Mouse (Mus musculus) forebrain, embryonic 12.5 days (tissue): ENCODE data around the gene Itpkc. TPM values are rescaled to one million over a fixed set of nuclear protein-coding genes. Genes with fewer than 3 reads are reported as not detected.

Experiments
- ATAC-seq: fragments of 200-750 bp; cut with Nextera tagmentation; 2 replicates; pipeline ENCODE4 v1.8.0; 2017; ENCODE audit warnings: moderate TSS enrichment; ENCODE audit not compliant: low FRiP score
- H3K27ac ChIP-seq: fragments of 300-500 bp; sonication (generic); 2 replicates; pipeline ENCODE4 v1.5.1; 2016; ENCODE audit warnings: mild to moderate bottlenecking
- H3K27me3 ChIP-seq: fragments of 300-500 bp; sonication (generic); 2 replicates; pipeline ENCODE4 v1.6.1; 2016; ENCODE audit warnings: mild to moderate bottlenecking
- H3K36me3 ChIP-seq: fragments of 300-500 bp; sonication (generic); replicated peaks from 2 replicates; pipeline ENCODE4 v1.6.1; 2016; ENCODE audit warnings: mild to moderate bottlenecking
- H3K4me1 ChIP-seq: fragments of 300-500 bp; sonication (generic); 2 replicates; pipeline ENCODE4 v1.6.1; 2016
- H3K4me2 ChIP-seq: fragments of 300-500 bp; sonication (generic); 2 replicates; pipeline ENCODE4 v1.6.1; 2016; ENCODE audit warnings: mild to moderate bottlenecking, moderate library complexity
- H3K4me3 ChIP-seq: fragments of 300-500 bp; sonication (generic); replicated peaks from 2 replicates; pipeline ENCODE4 v1.5.1; 2016; ENCODE audit warnings: mild to moderate bottlenecking
- H3K9ac ChIP-seq: fragments of 300-500 bp; sonication (generic); 2 replicates; pipeline ENCODE4 v1.6.1; 2016; ENCODE audit warnings: mild to moderate bottlenecking
- H3K9me3 ChIP-seq: fragments of 300-500 bp; sonication (generic); 2 replicates; pipeline ENCODE4 v1.6.1; 2016
- WGBS: fragments of 180-500 bp; shearing (Covaris S2); methylation state at CpG from one replicate; pipeline ENCODE4 v1.1.7; 2016; 5-methylcytosine and 5-hydroxymethylcytosine counted together
- polyA plus RNA-seq: library from polyadenylated mRNA; unstranded; fragments of >200 nt; fragmentation: Nextera tagmentation; extraction: Ambion mirVana; gene quantifications from 2 replicates; pipeline ENCODE4 v1.2.1, GENCODE M21; 2016

The Itpkc gene
- polyA plus RNA-seq, 1 experiment from 2014 or later, result 7.5 TPM

DNA sequence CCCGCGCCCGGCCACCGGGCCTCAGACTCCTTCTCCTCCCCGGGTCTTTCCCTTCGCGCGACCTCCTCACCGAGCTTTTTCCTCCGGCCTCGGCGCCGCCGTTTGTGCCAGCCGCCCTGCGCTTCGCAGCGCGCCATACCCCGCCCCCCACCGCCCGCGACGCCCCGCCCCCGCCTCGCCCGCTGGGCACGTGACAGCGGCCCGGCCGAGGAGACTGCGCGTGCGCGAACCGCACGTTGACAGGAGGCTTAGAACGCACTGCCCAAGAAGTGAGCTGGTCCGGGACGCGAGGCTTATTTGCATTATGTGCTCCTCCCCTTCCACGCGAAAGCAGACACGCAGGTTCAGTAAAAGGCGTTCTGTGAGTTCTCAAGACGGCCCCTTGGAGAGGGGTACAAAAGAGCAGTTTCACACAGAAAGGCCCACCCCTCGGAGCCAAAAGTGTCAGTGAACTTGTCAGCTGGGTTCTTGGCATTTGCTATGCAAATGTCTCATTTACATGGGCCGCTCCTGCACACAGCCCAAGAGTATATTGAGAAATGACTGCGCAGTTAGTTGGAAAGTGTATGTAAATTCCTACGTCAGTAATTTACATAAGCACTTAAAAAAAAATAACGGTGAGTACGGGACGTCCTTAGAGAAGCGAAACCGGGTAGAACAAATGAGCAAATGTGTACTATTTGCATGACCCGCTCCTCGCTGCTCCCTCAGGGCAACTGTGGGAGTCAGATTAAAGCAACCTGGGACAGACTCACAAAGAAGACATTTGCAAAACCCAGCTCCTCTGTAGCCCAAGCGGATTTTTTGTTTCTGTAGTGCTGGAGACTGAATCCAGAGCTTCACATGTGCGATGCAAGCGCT, 61.6 kb downstream of the Itpkc start, which contains the start of gene Egln2:
Gene Egln2 (minus strand): TSS at position 189 of the 861 bp plus-strand sequence.
- Histone ChIP-seq H3K36me3 (peaks cover 42% of the 10 kb centered on the region), H3K9ac (peak within 1 kb of the TSS; percentile 76), H3K9me3 (no peaks in the 10 kb centered on the region), H3K27me3 (no peaks in the 10 kb centered on the region), H3K4me1 (peaks cover 49% of the 10 kb centered on the region), H3K4me2 (peak within 1 kb of the TSS; percentile 86), H3K27ac (peak within 1 kb of the TSS; percentile 99), H3K4me3 (peak within 1 kb of the TSS; percentile 73)
- 2% methylated on average over 58 of the region's 61 CpGs for WGBS
- ATAC-seq, result peak; percentile 88

DNA sequence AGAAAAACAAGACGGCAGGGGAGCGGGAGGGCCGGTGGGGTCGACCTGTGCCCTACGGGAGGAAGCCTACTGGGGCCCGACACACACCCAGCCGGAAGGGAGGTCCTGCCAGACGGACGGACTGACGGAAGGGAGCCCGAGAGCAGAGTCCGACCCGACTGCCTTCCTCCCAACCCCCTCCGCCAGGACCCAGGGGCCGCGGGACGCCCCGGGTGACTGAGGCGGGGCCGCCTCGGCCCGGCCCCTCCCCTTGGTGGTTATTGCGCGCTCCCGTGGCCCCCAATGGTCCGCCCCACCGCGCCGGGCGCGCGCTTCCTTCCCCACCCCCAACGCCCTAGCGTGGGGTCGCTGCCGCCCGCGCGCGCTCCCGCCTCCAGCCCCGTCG, 62.2 kb downstream of the Itpkc start:
- WGBS, result under 1% methylated on average over 39 of the region's 43 CpGs
- peaks cover 40% of the 10 kb centered on the region for H3K36me3 ChIP-seq
- ATAC-seq, result peak; percentile 69
- no peaks in the 10 kb centered on the region for H3K27me3 ChIP-seq
- H3K4me1 ChIP-seq, result peaks cover 55% of the 10 kb centered on the region
- H3K27ac ChIP-seq, result peak overlapping the region; percentile 99
- H3K9ac ChIP-seq, result peak overlapping the region; percentile 76
- H3K4me3 ChIP-seq, result peak overlapping the region; percentile 73
- no peaks in the 10 kb centered on the region for H3K9me3 ChIP-seq
- H3K4me2 ChIP-seq, result peak overlapping the region; percentile 86

DNA sequence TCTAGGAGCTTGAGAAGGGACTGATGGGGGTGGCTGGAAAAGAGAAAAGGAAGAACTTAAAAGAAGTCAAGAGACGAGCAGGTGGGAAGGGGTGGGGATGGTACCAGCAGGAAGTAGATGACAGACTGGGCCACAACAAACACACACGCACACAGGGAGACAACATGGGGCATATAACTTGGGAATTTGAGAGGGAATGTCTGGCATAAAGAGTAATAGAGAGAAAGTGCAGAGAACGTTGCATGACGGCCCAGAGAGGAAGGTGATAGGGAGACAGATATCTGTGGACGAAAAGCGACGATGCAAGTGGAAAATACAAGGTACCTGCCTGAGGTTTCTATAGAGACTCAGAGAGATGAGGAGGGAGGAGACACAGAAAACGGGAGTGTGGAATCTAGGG, 62.8 kb downstream of the Itpkc start:
- Histone ChIP-seq H3K4me2 (peak overlapping the region; percentile 86), H3K9ac (peak overlapping the region; percentile 76), H3K27ac (peak overlapping the region; percentile 99), H3K36me3 (peaks cover 40% of the 10 kb centered on the region), H3K27me3 (no peaks in the 10 kb centered on the region), H3K9me3 (no peaks in the 10 kb centered on the region), H3K4me3 (peak overlapping the region; percentile 73), H3K4me1 (peaks cover 60% of the 10 kb centered on the region)
- peak; percentile 1; the same call in 1 of the 2 replicates for ATAC-seq
- WGBS, result 4% methylated on average over 8 of the region's 8 CpGs

DNA sequence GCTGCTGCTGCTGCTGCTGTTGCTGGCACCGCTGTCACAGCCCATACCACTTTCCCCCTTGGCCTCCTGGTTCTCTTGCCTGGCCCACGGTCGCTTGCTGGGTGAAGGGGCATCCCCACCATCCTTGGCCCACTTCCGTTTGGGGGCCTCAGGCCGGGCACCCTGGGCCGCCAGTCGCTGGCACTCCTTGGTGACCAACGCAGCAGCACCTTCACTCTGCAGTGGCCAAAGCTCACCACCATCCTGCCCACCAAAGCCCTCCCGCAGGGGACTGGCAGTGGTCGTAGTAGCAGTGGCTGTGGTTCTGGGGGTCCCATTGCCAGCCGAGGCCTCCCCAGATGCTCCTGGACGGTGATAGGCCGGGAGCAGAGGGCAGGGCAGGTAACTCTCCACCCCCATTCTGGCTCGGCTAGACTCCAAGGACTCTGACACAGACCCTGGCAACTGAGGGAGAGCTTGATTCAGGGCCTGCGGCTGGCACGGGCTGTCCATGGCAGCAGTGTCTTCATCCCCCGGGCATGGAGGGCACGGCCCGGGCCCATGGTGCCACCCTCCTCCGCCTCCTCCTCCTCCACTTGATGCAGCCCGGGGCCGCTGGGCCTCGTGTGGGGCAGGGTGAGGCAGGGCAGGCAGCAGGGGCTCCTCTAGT, 63.3 kb downstream of the Itpkc start:
- Histone ChIP-seq H3K4me3 (peak overlapping the region; percentile 73), H3K27ac (0 out of 2 replicates have a peak overlapping the region, but pooled peaks have one; percentile 99), H3K27me3 (no peaks in the 10 kb centered on the region), H3K36me3 (peaks cover 39% of the 10 kb centered on the region), H3K9me3 (no peaks in the 10 kb centered on the region), H3K9ac (peak overlapping the region; percentile 76), H3K4me1 (peaks cover 64% of the 10 kb centered on the region), H3K4me2 (peak overlapping the region; percentile 86)
- 67% methylated on average over 23 of the region's 23 CpGs for WGBS
- no peak for ATAC-seq

DNA sequence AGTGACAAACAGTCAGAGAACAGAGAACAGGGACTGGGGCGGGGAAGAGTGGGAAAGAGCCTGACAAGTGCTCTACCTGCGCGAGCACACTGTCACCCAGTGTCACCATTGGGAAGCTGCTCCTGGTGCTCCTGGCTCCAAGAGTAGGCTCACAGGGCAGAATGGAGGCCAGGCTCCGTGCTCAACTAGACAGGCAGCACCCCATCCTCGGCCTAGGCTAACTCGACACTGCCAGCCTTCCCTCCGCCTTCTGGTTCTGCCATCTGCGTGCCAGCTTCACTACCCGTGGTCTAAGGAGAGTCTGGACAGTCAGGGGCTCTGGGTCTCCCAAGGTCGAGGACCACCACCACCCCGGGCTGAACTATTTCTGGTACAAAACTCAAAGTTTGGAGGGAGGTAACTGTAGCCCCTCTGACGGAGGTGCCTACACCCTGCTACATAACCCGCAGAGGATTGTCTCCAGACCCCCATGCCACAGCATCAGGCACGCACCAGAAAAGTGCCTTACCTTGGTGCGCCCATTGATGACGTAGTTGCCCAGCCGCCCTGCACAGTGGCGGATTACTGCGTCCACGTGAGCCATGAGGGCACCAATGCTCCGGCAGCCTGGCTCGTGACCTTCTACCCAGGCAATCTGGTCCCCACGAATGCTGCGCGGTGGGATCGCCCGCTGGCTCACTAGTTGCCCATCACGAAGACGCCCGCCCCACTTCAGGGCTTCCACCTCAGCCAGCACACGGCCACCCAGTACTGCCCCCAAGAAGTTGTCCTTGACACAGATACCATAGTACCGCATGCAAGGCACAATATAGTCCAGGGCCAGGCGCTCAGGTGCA, 64.1 kb downstream of the Itpkc start:
- no peak for ATAC-seq
- Histone ChIP-seq H3K9me3 (no peaks in the 10 kb centered on the region), H3K4me2 (peak overlapping the region; percentile 86), H3K9ac (peak overlapping the region; percentile 76), H3K36me3 (peaks cover 42% of the 10 kb centered on the region), H3K4me3 (peak overlapping the region; percentile 73), H3K27me3 (no peaks in the 10 kb centered on the region), H3K4me1 (peaks cover 69% of the 10 kb centered on the region), H3K27ac (no peak overlapping the region)
- WGBS, result 83% methylated on average over 33 of the region's 33 CpGs

DNA sequence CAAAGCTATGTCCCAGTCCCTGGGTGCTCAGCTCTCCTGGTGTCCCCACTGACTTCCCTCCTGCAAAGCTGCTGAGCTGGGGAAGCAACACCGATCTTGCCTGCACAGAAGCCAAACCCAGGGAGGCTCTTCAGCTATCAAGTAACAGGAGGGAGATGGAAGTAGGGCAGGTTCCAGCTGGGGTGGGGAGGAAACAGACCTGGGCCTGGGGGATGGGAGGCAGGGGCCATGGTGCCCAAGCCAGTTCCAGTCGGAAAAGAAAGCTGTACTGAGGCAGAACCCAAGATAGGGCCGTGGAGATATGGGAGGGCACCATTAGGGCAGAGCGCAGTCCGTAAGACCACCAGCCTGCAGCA, 65.0 kb downstream of the Itpkc start:
- H3K9ac ChIP-seq, result peak overlapping the region; percentile 76
- H3K4me3 ChIP-seq, result peak overlapping the region; percentile 19; the same call in 1 of the 2 replicates
- 85% methylated on average over 5 of the region's 5 CpGs for WGBS
- no peak overlapping the region for H3K27ac ChIP-seq
- H3K9me3 ChIP-seq, result no peaks in the 10 kb centered on the region
- H3K27me3 ChIP-seq, result no peaks in the 10 kb centered on the region
- no peak for ATAC-seq
- peak overlapping the region; percentile 86 for H3K4me2 ChIP-seq
- peaks cover 51% of the 10 kb centered on the region for H3K36me3 ChIP-seq
- peaks cover 69% of the 10 kb centered on the region for H3K4me1 ChIP-seq

DNA sequence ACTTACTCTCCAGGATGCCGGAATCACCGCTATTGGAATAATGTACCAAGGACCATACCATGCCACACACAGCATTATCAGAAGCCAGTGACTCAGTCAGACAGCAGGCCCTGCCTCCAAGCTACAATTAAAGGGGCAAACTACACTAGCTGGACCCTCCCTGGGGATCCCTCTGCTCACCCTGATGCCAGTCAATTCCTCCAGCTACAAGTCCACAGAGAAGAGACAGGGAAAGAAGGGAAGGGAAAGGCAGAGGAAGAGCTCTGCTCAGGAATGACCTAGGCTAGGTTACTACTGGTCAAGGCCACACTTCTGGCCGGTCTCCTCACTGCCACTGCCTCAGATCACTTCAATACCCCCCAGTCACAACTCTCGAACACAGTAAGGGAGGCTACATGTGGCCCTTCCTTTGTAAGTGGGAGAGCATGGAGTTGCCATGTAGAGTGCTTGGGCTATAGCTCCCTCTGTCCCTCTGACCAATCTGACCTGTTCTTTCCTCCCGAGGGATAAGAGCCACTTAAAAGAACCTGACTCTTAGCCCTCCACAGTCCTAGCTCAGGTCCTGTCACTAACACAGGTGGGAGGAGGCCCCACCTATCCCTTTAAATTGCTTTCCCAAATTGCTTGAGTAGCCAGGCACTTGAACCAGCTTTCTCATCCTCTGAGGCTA, 65.5 kb downstream of the Itpkc start:
- ATAC-seq, result no peak
- peak overlapping the region; percentile 76 for H3K9ac ChIP-seq
- peak overlapping the region; percentile 86 for H3K4me2 ChIP-seq
- no peaks in the 10 kb centered on the region for H3K27me3 ChIP-seq
- peak overlapping the region; percentile 19; the same call in 1 of the 2 replicates for H3K4me3 ChIP-seq
- no peaks in the 10 kb centered on the region for H3K9me3 ChIP-seq
- H3K27ac ChIP-seq, result no peak overlapping the region; the same call in 1 of the 2 replicates
- 85% methylated on average over 5 of the region's 5 CpGs for WGBS
- H3K4me1 ChIP-seq, result peaks cover 69% of the 10 kb centered on the region
- peaks cover 57% of the 10 kb centered on the region for H3K36me3 ChIP-seq

DNA sequence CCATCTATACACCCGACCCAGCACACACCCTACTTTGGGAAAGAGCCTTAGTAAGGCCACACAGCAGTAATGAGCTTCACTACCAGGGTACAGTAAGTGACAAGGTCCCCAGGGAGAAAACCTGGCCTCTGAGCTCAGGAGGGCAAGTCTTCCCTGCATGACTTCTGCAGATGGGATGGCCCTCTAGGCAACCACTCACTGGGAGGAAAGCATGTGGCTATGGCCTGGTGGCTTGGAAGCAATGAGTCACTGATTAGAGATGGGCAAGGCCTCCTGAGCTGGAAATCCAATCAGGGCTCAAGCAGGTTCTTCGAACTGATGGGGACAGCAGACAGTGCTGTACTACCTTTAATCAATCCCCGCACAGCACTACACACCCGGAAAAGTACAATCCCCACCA, 66.7 kb downstream of the Itpkc start:
- no peak for ATAC-seq
- no peak overlapping the region for H3K4me2 ChIP-seq
- 94% methylated on average over 4 of the region's 4 CpGs for WGBS

DNA sequence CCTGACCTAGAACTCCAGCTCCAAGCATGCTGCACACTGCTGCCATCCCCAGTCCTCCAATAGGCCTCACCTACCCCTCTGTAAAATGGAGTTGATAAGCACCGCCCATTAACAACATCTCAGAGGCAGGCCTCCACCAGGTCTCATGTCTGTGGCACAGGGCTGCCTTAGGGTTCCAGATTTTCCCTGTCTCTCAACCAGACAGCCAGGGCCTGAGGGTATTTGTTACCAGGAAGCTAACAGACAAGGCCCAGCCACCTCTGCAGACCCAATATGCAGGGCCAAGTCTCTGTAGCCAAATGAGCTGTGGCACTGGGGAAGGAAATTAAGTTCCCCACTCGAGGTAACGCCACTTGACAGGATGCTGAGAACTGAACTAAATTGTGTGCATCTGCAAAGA, 67.5 kb downstream of the Itpkc start:
- Histone ChIP-seq H3K36me3 (peaks cover 65% of the 10 kb centered on the region), H3K4me2 (no peak overlapping the region), H3K27ac (no peak overlapping the region), H3K27me3 (no peaks in the 10 kb centered on the region), H3K4me3 (no peak overlapping the region), H3K4me1 (peaks cover 60% of the 10 kb centered on the region), H3K9me3 (no peaks in the 10 kb centered on the region), H3K9ac (no peak overlapping the region)
- 89% methylated on average over 3 of the region's 3 CpGs for WGBS
- ATAC-seq, result no peak

More for the DNA sequence above, 66.7 kb downstream of the Itpkc start:
- Histone ChIP-seq H3K9me3 (no peaks in the 10 kb centered on the region), H3K9ac (no peak overlapping the region), H3K4me3 (no peak overlapping the region), H3K36me3 (peaks cover 65% of the 10 kb centered on the region), H3K27me3 (no peaks in the 10 kb centered on the region), H3K4me1 (peaks cover 60% of the 10 kb centered on the region), H3K27ac (no peak overlapping the region)

DNA sequence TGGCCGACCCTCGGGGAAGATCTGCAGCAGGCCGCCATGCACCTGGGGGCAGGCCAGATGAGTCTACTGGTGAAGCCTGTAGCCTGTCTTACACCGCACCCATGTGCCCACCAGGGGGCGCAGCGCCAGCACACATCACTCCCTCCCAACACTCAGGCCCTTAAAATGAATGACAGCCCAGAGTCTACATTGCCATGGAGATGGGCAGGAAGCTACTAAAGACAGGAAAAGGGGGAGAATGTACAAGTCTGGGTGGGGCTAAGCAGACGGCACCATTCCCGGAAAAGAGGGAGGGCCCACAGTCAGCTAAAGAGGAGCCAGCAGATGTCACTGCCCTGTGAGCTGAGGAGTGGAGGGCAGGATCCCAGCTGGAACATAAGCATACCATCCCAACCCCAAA, 68.6 kb downstream of the Itpkc start:
- Histone ChIP-seq H3K27me3 (no peaks in the 10 kb centered on the region), H3K27ac (no peak overlapping the region), H3K9ac (no peak overlapping the region), H3K9me3 (no peaks in the 10 kb centered on the region), H3K36me3 (peaks cover 61% of the 10 kb centered on the region), H3K4me1 (peaks cover 50% of the 10 kb centered on the region), H3K4me2 (peak overlapping the region; percentile 27; the same call in 1 of the 2 replicates), H3K4me3 (no peak overlapping the region)
- WGBS, result 21% methylated on average over 8 of the region's 8 CpGs
- ATAC-seq, result peak; percentile 93

DNA sequence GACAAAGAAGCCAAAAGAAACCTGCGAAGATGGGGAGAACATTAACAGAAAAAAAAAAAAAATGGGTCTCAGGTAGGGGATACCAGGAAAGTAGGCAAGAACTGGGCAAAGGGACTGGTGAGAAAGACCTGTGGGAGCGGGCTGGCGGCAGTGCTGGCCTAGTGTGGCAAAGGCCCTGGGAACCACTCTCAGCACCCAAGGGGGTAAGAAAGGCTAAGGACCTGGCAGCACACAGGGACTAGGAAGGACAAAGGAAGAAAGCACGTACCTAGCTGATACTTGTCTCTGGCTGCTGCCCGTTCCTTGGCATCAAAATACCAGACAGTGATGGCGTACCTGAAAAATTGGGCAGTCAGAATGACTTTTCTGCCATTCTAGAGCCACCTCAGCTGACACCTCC, 69.2 kb downstream of the Itpkc start:
- H3K4me1 ChIP-seq, result peaks cover 44% of the 10 kb centered on the region
- no peak overlapping the region for H3K4me3 ChIP-seq
- H3K27ac ChIP-seq, result no peak overlapping the region
- ATAC-seq, result no peak
- no peak overlapping the region for H3K9ac ChIP-seq
- H3K27me3 ChIP-seq, result no peaks in the 10 kb centered on the region
- H3K4me2 ChIP-seq, result no peak overlapping the region
- peaks cover 54% of the 10 kb centered on the region for H3K36me3 ChIP-seq
- H3K9me3 ChIP-seq, result no peaks in the 10 kb centered on the region
- 93% methylated on average over 6 of the region's 6 CpGs for WGBS
